Mouse (Mus musculus): ENCODE results near the gene Rplp1. TPM values are rescaled to one million over a fixed set of nuclear protein-coding genes. Genes with fewer than 3 reads are reported as not detected.
A peak's percentile ranks its signal among the peaks of the same experiment; 100 is the strongest.

Rplp1 gene
- total and polyA plus RNA-seq, 2 experiments from 2014 or later, result 995 to 3,281 TPM

GRCm38 (mm10) chr9:61925086-61925660 is 10.8 kb upstream of the Rplp1 start:
- Histone ChIP-seq H3K9ac (no peak overlapping the region), H3K27me3 (ENCODE audit: insufficient read depth, low read length) (no peaks in the 10 kb centered on the region), H3K9me3 (ENCODE audit: low read length) (no peaks in the 10 kb centered on the region), H3K27ac (ENCODE audit: low read depth, low read length) (no peak overlapping the region), H3K4me1 (ENCODE audit: insufficient read depth) (no peaks in the 10 kb centered on the region), H3K4me2 (ENCODE audit: low read depth) (no peak overlapping the region), H3K4me3 (ENCODE audit: low read depth, low read length) (no peak overlapping the region), H3K36me3 (ENCODE audit: insufficient read depth) (no peaks in the 10 kb centered on the region)
- DNase-seq (no peak), ATAC-seq (no peak)
- WGBS, result 90% methylated on average over 10 of the region's 10 CpGs
- no peak for TF ChIP-seq CTCF (IDR thresholded peaks at IDR 0.05; ENCODE audit: low read depth)

- no peak overlapping the region for H3K4me3 ChIP-seq (ENCODE audit: low read depth, low read length)
- no peak for TF ChIP-seq CTCF (IDR thresholded peaks at IDR 0.05; ENCODE audit: low read depth)
- no peaks in the 10 kb centered on the region for H3K9me3 ChIP-seq (ENCODE audit: low read length)
- H3K4me1 ChIP-seq (ENCODE audit: insufficient read depth), result no peaks in the 10 kb centered on the region
- no peak overlapping the region for H3K27ac ChIP-seq (ENCODE audit: low read depth, low read length)
- H3K4me2 ChIP-seq (ENCODE audit: low read depth), result no peak overlapping the region
- no peak for DNase-seq
- H3K36me3 ChIP-seq (ENCODE audit: insufficient read depth), result no peaks in the 10 kb centered on the region
- no peak for ATAC-seq
- WGBS, result 92% methylated on average over 6 of the region's 6 CpGs
- no peaks in the 10 kb centered on the region for H3K27me3 ChIP-seq (ENCODE audit: insufficient read depth, low read length)
- no peak overlapping the region for H3K9ac ChIP-seq
These were observed 6.0 kb upstream of the Rplp1 start for GRCm38 (mm10) chr9:61920331-61920730.

- Histone ChIP-seq H3K9ac (no peak overlapping the region), H3K27ac (ENCODE audit: low read depth, low read length) (no peak overlapping the region), H3K27me3 (ENCODE audit: insufficient read depth, low read length) (no peaks in the 10 kb centered on the region), H3K36me3 (ENCODE audit: insufficient read depth) (no peaks in the 10 kb centered on the region), H3K9me3 (ENCODE audit: low read length) (no peaks in the 10 kb centered on the region), H3K4me2 (ENCODE audit: low read depth) (no peak overlapping the region), H3K4me3 (ENCODE audit: low read depth, low read length) (no peak overlapping the region), H3K4me1 (ENCODE audit: insufficient read depth) (no peaks in the 10 kb centered on the region; the same call in 1 of the 2 replicates)
- no peak for DNase-seq
- no peak for TF ChIP-seq CTCF (IDR thresholded peaks at IDR 0.05; ENCODE audit: low read depth)
- ATAC-seq, result no peak
- 96% methylated on average over 5 of the region's 5 CpGs for WGBS
These were observed 5.1 kb upstream of the Rplp1 start for GRCm38 (mm10) chr9:61919464-61919863.

- DNase-seq, result no peak
- Histone ChIP-seq H3K27me3 (ENCODE audit: insufficient read depth, low read length) (no peaks in the 10 kb centered on the region), H3K4me1 (ENCODE audit: insufficient read depth) (peaks cover 6% of the 10 kb centered on the region), H3K27ac (ENCODE audit: low read depth, low read length) (no peak overlapping the region), H3K9me3 (ENCODE audit: low read length) (no peaks in the 10 kb centered on the region), H3K9ac (no peak overlapping the region), H3K4me3 (ENCODE audit: low read depth, low read length) (no peak overlapping the region), H3K4me2 (ENCODE audit: low read depth) (no peak overlapping the region), H3K36me3 (ENCODE audit: insufficient read depth) (peaks cover 5% of the 10 kb centered on the region)
- no peak for ATAC-seq
- 96% methylated on average over 6 of the region's 6 CpGs for WGBS
- TF ChIP-seq CTCF (IDR thresholded peaks at IDR 0.05; ENCODE audit: low read depth), result no peak
These were observed 3.1 kb upstream of the Rplp1 start for GRCm38 (mm10) chr9:61917436-61917835.

- ATAC-seq (no peak), DNase-seq (no peak)
- Histone ChIP-seq H3K9me3 (ENCODE audit: low read length) (no peaks in the 10 kb centered on the region), H3K27ac (ENCODE audit: low read depth, low read length) (no peak overlapping the region), H3K36me3 (ENCODE audit: insufficient read depth) (peaks cover 10% of the 10 kb centered on the region), H3K4me2 (ENCODE audit: low read depth) (no peak overlapping the region), H3K9ac (no peak overlapping the region), H3K4me1 (ENCODE audit: insufficient read depth) (peaks cover 6% of the 10 kb centered on the region), H3K27me3 (ENCODE audit: insufficient read depth, low read length) (no peaks in the 10 kb centered on the region), H3K4me3 (ENCODE audit: low read depth, low read length) (no peak overlapping the region)
- WGBS, result 92% methylated on average over 3 of the region's 3 CpGs
- no peak for TF ChIP-seq CTCF (IDR thresholded peaks at IDR 0.05; ENCODE audit: low read depth)
These were observed 2.6 kb upstream of the Rplp1 start for GRCm38 (mm10) chr9:61916986-61917385.

DNA sequence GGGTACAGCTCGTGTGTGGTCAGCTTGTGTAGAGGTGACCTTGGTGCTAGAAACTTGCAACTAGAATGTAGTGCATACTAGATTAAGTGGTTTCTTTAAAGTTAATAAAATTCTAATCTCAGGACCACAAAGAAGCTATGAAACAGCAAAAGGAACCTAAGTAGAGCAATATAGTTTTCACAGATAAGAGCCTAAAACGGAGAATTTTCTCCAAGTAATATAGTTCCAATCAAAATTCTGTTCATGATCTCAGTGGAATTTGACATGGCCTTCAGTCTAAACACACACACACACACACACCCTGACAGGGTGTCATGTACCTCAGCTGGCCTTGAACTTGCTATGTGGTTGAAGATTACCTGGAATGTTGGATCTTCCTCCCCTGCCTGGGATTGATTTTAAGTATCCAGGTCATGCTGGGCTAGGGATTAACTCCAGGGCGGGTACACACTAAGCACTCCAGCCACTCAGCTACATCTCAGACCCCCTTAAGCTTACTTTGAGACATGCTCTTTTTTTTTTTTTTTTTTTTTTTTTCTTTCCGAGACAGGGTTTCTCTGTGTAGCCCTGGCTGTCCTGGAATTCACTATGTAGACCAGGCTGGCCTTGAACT is 1.2 kb upstream of the Rplp1 start:
- TF ChIP-seq CTCF (IDR thresholded peaks at IDR 0.05; ENCODE audit: low read depth), result no peak
- Histone ChIP-seq H3K4me1 (ENCODE audit: insufficient read depth) (peaks cover 6% of the 10 kb centered on the region), H3K36me3 (ENCODE audit: insufficient read depth) (peaks cover 24% of the 10 kb centered on the region), H3K9me3 (ENCODE audit: low read length) (no peaks in the 10 kb centered on the region), H3K27ac (ENCODE audit: low read depth, low read length) (0 out of 2 replicates have a peak overlapping the region, but pooled peaks have one; percentile 93), H3K27me3 (ENCODE audit: insufficient read depth, low read length) (no peaks in the 10 kb centered on the region), H3K9ac (peak overlapping the region; percentile 75; the same call in 1 of the 2 replicates), H3K4me2 (ENCODE audit: low read depth) (peak overlapping the region; percentile 71), H3K4me3 (ENCODE audit: low read depth, low read length) (peak overlapping the region; percentile 78)
- 46% methylated on average over 4 of the region's 4 CpGs for WGBS
- no peak for DNase-seq
- ATAC-seq, result no peak

DNA sequence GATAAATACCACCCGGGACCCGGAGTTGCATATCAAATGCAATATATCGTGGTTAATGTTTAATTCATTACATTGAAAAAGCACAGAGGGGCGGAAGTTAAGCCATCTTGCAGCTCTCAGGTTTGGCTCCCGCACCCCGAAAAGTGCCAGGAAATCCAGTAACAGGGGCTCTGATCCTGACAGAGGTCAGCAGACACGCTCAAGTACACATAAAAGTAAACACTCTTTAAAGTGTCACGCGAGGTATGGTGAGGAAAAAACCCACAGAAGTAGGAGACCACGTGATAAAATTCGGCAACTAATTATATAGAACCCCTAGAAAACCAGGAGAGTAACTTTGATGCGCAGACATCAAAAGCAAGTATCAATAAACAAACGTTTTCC is 567 bp upstream of the Rplp1 start:
- Histone ChIP-seq H3K4me2 (ENCODE audit: low read depth) (peak overlapping the region; percentile 71), H3K27ac (ENCODE audit: low read depth, low read length) (peak overlapping the region; percentile 93), H3K9ac (peak overlapping the region; percentile 75), H3K9me3 (ENCODE audit: low read length) (no peaks in the 10 kb centered on the region), H3K4me3 (ENCODE audit: low read depth, low read length) (peak overlapping the region; percentile 78), H3K4me1 (ENCODE audit: insufficient read depth) (peaks cover 6% of the 10 kb centered on the region), H3K36me3 (ENCODE audit: insufficient read depth) (peaks cover 24% of the 10 kb centered on the region), H3K27me3 (ENCODE audit: insufficient read depth, low read length) (no peaks in the 10 kb centered on the region)
- no peak for TF ChIP-seq CTCF (IDR thresholded peaks at IDR 0.05; ENCODE audit: low read depth)
- no peak for ATAC-seq
- DNase-seq, result no peak
- WGBS, result 3% methylated on average over 13 of the region's 13 CpGs

Data from forebrain, postnatal 0 days (tissue).